Mouse (Mus musculus): Measurements from ENCODE around the gene Cer1. TPM values are rescaled to one million over a fixed set of nuclear protein-coding genes. Genes with fewer than 3 reads are reported as not detected.

Cer1 gene
- polyA plus RNA-seq, 1 experiment from 2014 or later, result 0.25 TPM

- Histone ChIP-seq H3K27ac (ENCODE audit: low read length) (no peak overlapping the region), H3K4me3 (ENCODE audit: low read length) (no peak overlapping the region), H3K4me2 (ENCODE audit: low read depth, low read length) (no peak overlapping the region), H3K4me1 (replicated peaks; ENCODE audit: control insufficient read depth, insufficient read depth, low read length) (peaks cover 5% of the 10 kb centered on the region), H3K9ac (ENCODE audit: low read length) (no peak overlapping the region), H3K36me3 (ENCODE audit: control insufficient read depth, insufficient read depth, low read length) (peaks cover 2% of the 10 kb centered on the region; the same call in 1 of the 2 replicates), H3K9me3 (ENCODE audit: control insufficient read depth, low read length) (no peaks in the 10 kb centered on the region), H3K27me3 (ENCODE audit: control insufficient read depth, insufficient read depth, low read depth, low read length) (no peaks in the 10 kb centered on the region)
- WGBS, result 86% methylated on average over 3 of the region's 3 CpGs
- no peak for ATAC-seq (ENCODE audit: low read depth)
Observed at GRCm38 (mm10) chr4:82856986-82857385, 28.0 kb downstream of the Cer1 start.

GRCm38 (mm10) chr4:82853809-82854208, 31.1 kb downstream of the Cer1 start:
- Histone ChIP-seq H3K27me3 (ENCODE audit: control insufficient read depth, insufficient read depth, low read depth, low read length) (no peaks in the 10 kb centered on the region), H3K4me2 (ENCODE audit: low read depth, low read length) (no peak overlapping the region), H3K27ac (ENCODE audit: low read length) (no peak overlapping the region), H3K4me1 (replicated peaks; ENCODE audit: control insufficient read depth, insufficient read depth, low read length) (peaks cover 5% of the 10 kb centered on the region), H3K9me3 (ENCODE audit: control insufficient read depth, low read length) (no peaks in the 10 kb centered on the region), H3K4me3 (ENCODE audit: low read length) (no peak overlapping the region), H3K36me3 (ENCODE audit: control insufficient read depth, insufficient read depth, low read length) (peaks cover 2% of the 10 kb centered on the region; the same call in 1 of the 2 replicates), H3K9ac (ENCODE audit: low read length) (no peak overlapping the region)
- no peak for ATAC-seq (ENCODE audit: low read depth)
- WGBS, result 63% methylated on average over 2 of the region's 2 CpGs

GRCm38 (mm10) chr4:82848552-82849234, 36.3 kb downstream of the Cer1 start:
- no peak for ATAC-seq (ENCODE audit: low read depth)
- Histone ChIP-seq H3K4me2 (ENCODE audit: low read depth, low read length) (no peak overlapping the region), H3K9me3 (ENCODE audit: control insufficient read depth, low read length) (no peaks in the 10 kb centered on the region), H3K27me3 (ENCODE audit: control insufficient read depth, insufficient read depth, low read depth, low read length) (no peaks in the 10 kb centered on the region), H3K4me1 (replicated peaks; ENCODE audit: control insufficient read depth, insufficient read depth, low read length) (no peaks in the 10 kb centered on the region), H3K36me3 (ENCODE audit: control insufficient read depth, insufficient read depth, low read length) (peaks cover 5% of the 10 kb centered on the region), H3K4me3 (ENCODE audit: low read length) (no peak overlapping the region), H3K9ac (ENCODE audit: low read length) (no peak overlapping the region), H3K27ac (ENCODE audit: low read length) (no peak overlapping the region)
- 48% methylated on average over 5 of the region's 5 CpGs for WGBS

- peaks cover 2% of the 10 kb centered on the region for H3K36me3 ChIP-seq (ENCODE audit: control insufficient read depth, insufficient read depth, low read length)
- no peak overlapping the region for H3K4me2 ChIP-seq (ENCODE audit: low read depth, low read length)
- 64% methylated on average over 3 of the region's 3 CpGs for WGBS
- ATAC-seq (ENCODE audit: low read depth), result no peak
- H3K4me3 ChIP-seq (ENCODE audit: low read length), result no peak overlapping the region
- H3K27me3 ChIP-seq (ENCODE audit: control insufficient read depth, insufficient read depth, low read depth, low read length), result no peaks in the 10 kb centered on the region
- H3K9me3 ChIP-seq (ENCODE audit: control insufficient read depth, low read length), result no peaks in the 10 kb centered on the region
- H3K9ac ChIP-seq (ENCODE audit: low read length), result no peak overlapping the region
- no peak overlapping the region for H3K27ac ChIP-seq (ENCODE audit: low read length)
- H3K4me1 ChIP-seq (replicated peaks; ENCODE audit: control insufficient read depth, insufficient read depth, low read length), result no peaks in the 10 kb centered on the region
Observed at GRCm38 (mm10) chr4:82837526-82838240, 47.3 kb downstream of the Cer1 start.

Other genes with a start within 250 kb of the Cer1 start
- gene Nfib, start 179.4 kb downstream of the Cer1 start, polyA plus RNA-seq (2015; fragmentation: Nextera tagmentation; extraction: Ambion mirVana), result 104 and 107 TPM in 2 replicates
- 15.7 and 17.9 TPM in 2 replicates for gene Zdhhc21, start 25.2 kb downstream of the Cer1 start, polyA plus RNA-seq (2015; fragmentation: Nextera tagmentation; extraction: Ambion mirVana)
- 31.9 and 33.6 TPM in 2 replicates for gene Frem1, start 167.2 kb upstream of the Cer1 start, polyA plus RNA-seq (2015; fragmentation: Nextera tagmentation; extraction: Ambion mirVana)

Measured in lung, embryonic 16.5 days (tissue).